Mouse (Mus musculus) neural tube, embryonic 11.5 days (tissue): ENCODE measurements around the gene Sept9. TPM values are rescaled to one million over a fixed set of nuclear protein-coding genes. Genes with fewer than 3 reads are reported as not detected.

Experiments used
- ATAC-seq: fragments of 200-750 bp; cut with Nextera tagmentation; 2 replicates; pipeline ENCODE4 v1.8.0; 2017; ENCODE audit warnings: moderate number of reproducible peaks, mild to moderate bottlenecking, moderate TSS enrichment, moderate library complexity; ENCODE audit not compliant: insufficient read depth, low FRiP score, low TSS enrichment
- DNase-seq: peaks from one replicate; pipeline ENCODE4 v3.0.0-alpha.2; 2015; ENCODE audit warnings: low spot score
- H3K27ac ChIP-seq: fragments of 300-500 bp; sonication (generic); 2 replicates; pipeline ENCODE4 v1.5.1; 2014; ENCODE audit warnings: low read depth, mild to moderate bottlenecking, low read length
- H3K27me3 ChIP-seq: fragments of 300-500 bp; sonication (generic); 2 replicates; pipeline ENCODE4 v1.6.1; 2014; ENCODE audit warnings: mild to moderate bottlenecking, low read length, mixed read lengths; ENCODE audit not compliant: control insufficient read depth, insufficient read depth
- H3K36me3 ChIP-seq: fragments of 300-500 bp; sonication (generic); 2 replicates; pipeline ENCODE4 v1.6.1; 2014; ENCODE audit warnings: mild to moderate bottlenecking, low read length, moderate library complexity, mixed read lengths; ENCODE audit not compliant: control insufficient read depth, insufficient read depth
- H3K4me1 ChIP-seq: fragments of 300-500 bp; sonication (generic); 2 replicates; pipeline ENCODE4 v1.6.1; 2014; ENCODE audit warnings: low read length, mixed read lengths; ENCODE audit not compliant: control insufficient read depth, insufficient read depth
- H3K4me2 ChIP-seq: fragments of 300-500 bp; sonication (generic); 2 replicates; pipeline ENCODE4 v1.6.1; 2014; ENCODE audit warnings: low read depth, mild to moderate bottlenecking, moderate library complexity
- H3K4me3 ChIP-seq: fragments of 300-500 bp; sonication (generic); 2 replicates; pipeline ENCODE4 v1.5.1; 2014; ENCODE audit warnings: low read depth, low read length
- H3K9ac ChIP-seq: fragments of 300-500 bp; sonication (generic); 2 replicates; pipeline ENCODE4 v1.6.1; 2014; ENCODE audit warnings: mild to moderate bottlenecking, low read length
- H3K9me3 ChIP-seq: fragments of 300-500 bp; sonication (generic); 2 replicates; pipeline ENCODE4 v1.6.1; 2016; ENCODE audit warnings: low read length; ENCODE audit not compliant: control insufficient read depth
- WGBS: fragments of 180-500 bp; shearing (Covaris S2); extraction: QIAGEN DNeasy Blood & Tissue Kit; methylation state at CpG from one replicate; pipeline ENCODE4 v1.1.7; 2014; 5-methylcytosine and 5-hydroxymethylcytosine counted together
- polyA plus RNA-seq: library from polyadenylated mRNA; unstranded; fragments of >200 nt; fragmentation: Nextera tagmentation; extraction: Ambion mirVana; gene quantifications from 2 replicates; pipeline ENCODE4 v1.2.1, GENCODE M21; 2014

Gene Sept9
- polyA plus RNA-seq, 1 experiment from 2014 or later, result 183 TPM

- ATAC-seq, result no peak
- 90% methylated on average over 3 of the region's 3 CpGs for WGBS
- H3K4me3 ChIP-seq, result no peak overlapping the region
- no peak for DNase-seq
- H3K9me3 ChIP-seq, result 0 out of 2 replicates have a peak, but pooled peaks cover 2% of the 10 kb centered on the region
- no peaks in the 10 kb centered on the region for H3K4me1 ChIP-seq
- no peak overlapping the region for H3K27ac ChIP-seq
- no peak overlapping the region for H3K4me2 ChIP-seq
- H3K36me3 ChIP-seq, result no peaks in the 10 kb centered on the region
- H3K9ac ChIP-seq, result no peak overlapping the region
- no peaks in the 10 kb centered on the region for H3K27me3 ChIP-seq
Observed at GRCm38 (mm10) chr11:117182808-117183207, 16.7 kb upstream of the Sept9 start.

DNA sequence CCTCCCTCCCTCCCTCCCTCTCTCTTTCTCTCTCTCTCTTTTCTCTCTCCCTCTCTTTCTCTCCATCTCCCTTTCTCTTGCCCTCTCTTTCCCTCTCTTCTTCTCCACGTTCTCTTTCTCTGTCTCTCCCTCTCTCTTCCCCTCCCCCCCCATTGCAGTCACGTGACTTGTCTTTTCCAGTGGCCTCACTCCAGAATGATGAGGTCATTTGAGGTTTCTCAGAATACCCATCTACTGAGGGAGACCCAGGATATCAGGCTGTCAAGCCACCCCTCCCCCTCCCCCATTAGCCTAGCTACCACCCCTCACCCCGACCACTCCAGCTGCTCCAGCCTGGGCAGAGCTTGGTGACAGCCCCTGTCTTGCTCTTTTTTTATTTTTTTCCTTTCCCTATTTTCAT is 16.2 kb upstream of the Sept9 start:
- Histone ChIP-seq H3K36me3 (no peaks in the 10 kb centered on the region), H3K4me1 (no peaks in the 10 kb centered on the region), H3K4me2 (no peak overlapping the region), H3K27me3 (no peaks in the 10 kb centered on the region), H3K9ac (no peak overlapping the region), H3K4me3 (no peak overlapping the region), H3K27ac (no peak overlapping the region), H3K9me3 (0 out of 2 replicates have a peak, but pooled peaks cover 2% of the 10 kb centered on the region)
- ATAC-seq (no peak), DNase-seq (no peak)
- WGBS, result 82% methylated on average over 2 of the region's 3 CpGs

DNA sequence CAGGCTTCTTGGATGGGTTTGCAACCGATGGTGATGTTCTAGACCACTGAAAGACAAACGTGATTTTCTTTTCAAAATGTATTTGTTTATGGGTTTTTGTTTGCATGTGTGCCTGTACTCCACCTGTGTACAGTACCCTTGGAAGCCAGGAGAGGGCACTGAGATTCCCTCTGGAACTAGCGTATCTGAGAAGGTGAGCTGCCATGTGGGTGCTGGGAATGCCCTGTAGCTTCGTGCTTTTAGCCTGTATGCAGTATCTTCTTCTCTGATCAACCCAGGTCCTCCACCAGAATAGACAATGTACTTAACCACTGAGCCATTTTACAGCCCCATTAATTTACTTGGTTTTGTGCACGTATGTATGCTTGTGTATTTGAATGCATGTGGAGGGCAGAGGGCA is 15.6 kb upstream of the Sept9 start:
- Histone ChIP-seq H3K27me3 (no peaks in the 10 kb centered on the region), H3K4me1 (no peaks in the 10 kb centered on the region), H3K4me2 (no peak overlapping the region), H3K9ac (no peak overlapping the region), H3K4me3 (no peak overlapping the region), H3K27ac (no peak overlapping the region), H3K36me3 (no peaks in the 10 kb centered on the region), H3K9me3 (0 out of 2 replicates have a peak, but pooled peaks cover 2% of the 10 kb centered on the region)
- ATAC-seq (no peak), DNase-seq (no peak)
- 82% methylated on average over 5 of the region's 5 CpGs for WGBS

DNA sequence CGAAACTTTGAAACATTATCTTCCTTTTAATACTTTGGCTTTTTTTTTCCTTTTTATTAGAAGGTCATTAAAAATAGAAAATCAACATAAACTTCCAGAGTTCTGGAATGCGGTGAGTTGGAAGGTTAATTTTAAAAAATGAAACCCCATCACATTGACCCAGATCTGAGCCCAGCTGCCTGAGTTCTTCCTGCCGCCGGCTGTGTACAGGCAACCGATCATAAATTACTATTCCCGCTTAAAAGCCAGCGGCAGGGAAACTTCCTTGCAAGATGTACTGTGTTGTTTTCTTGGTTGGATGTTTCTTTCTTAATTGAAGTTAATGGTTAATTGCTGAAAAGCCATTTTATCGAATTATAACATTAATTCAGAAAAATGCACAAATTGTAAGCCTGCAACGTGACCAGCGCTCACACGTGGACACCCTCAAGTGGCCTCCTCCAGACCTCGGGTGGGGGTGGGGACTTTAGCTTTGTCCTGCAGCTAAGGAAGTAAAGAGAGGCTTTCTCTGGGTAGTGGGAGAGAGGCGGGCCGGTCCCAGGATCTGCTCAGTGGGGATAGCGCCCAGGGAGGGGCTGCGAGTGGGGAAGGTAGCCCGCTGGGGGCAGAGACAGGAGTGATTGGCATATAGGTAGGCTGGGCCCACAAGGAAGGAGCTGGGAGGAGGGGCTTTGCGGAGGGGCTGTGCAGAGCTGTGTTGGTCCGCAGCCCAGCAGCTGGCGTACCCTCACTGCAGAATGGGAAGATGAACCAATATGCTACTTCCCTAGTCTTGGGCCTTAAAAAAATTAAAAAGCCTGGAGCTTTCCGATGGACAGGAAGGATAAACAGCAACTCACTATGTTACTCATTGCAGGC is 14.2 kb upstream of the Sept9 start:
- H3K4me1 ChIP-seq, result no peaks in the 10 kb centered on the region
- 0 out of 2 replicates have a peak, but pooled peaks cover 2% of the 10 kb centered on the region for H3K9me3 ChIP-seq
- H3K4me2 ChIP-seq, result no peak overlapping the region
- H3K27ac ChIP-seq, result 0 out of 2 replicates have a peak overlapping the region, but pooled peaks have one; percentile 36
- no peak overlapping the region for H3K4me3 ChIP-seq
- H3K36me3 ChIP-seq, result no peaks in the 10 kb centered on the region
- DNase-seq (no peak), ATAC-seq (no peak)
- 53% methylated on average over 21 of the region's 21 CpGs for whole genome bisulfite sequencing
- H3K9ac ChIP-seq, result no peak overlapping the region
- H3K27me3 ChIP-seq, result no peaks in the 10 kb centered on the region

DNA sequence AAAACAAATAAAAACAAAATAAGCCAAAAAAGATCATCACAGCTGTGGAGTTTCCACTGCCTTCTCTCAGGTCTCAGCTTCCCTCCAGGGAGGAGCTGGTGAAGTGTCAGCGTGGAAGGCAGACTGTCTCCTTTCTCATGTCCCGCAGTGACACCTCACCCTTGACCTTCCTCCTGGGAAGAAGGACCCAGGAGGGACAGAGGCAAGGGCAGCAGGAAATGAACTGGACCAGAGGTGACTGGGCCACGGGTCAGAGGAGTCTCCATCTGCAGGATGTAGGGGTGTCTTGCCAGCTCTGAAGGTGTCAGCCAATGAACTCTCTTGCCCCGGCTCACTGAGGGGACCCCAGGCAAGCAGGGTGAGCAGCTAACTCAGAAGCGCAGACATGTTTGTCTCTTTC is 7.9 kb upstream of the Sept9 start:
- no peak overlapping the region for H3K27ac ChIP-seq
- no peak overlapping the region for H3K4me3 ChIP-seq
- no peaks in the 10 kb centered on the region for H3K36me3 ChIP-seq
- no peaks in the 10 kb centered on the region for H3K4me1 ChIP-seq
- DNase-seq (no peak), ATAC-seq (no peak)
- H3K9ac ChIP-seq, result no peak overlapping the region
- WGBS, result 63% methylated on average over 5 of the region's 5 CpGs
- H3K27me3 ChIP-seq, result no peaks in the 10 kb centered on the region
- no peak overlapping the region for H3K4me2 ChIP-seq
- no peaks in the 10 kb centered on the region for H3K9me3 ChIP-seq

- whole genome bisulfite sequencing, result 79% methylated on average over 11 of the region's 11 CpGs
- no peak overlapping the region for H3K27ac ChIP-seq
Observed at GRCm38 (mm10) chr11:117194475-117194937, 5.0 kb upstream of the Sept9 start.

DNA sequence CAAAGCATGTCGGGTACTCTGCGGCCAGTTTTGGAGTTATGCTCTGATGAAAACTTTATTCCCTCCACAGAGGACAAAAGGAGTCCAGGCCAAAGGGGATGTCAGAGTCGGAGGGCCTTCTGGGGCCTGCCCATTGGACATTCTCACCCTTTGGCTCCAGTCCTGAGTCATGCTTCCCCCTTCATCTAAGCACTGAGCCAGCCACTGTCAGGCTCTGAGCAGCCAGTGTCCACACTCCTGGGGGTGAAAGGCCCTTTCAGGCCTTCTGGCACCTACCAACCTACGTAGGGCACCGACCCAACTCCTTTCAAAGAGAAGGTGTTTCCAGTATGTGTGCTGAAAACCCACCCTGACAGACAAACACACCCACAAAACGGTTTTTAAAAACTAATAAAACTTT is 3.8 kb upstream of the Sept9 start:
- Histone ChIP-seq H3K27me3 (peaks cover 22% of the 10 kb centered on the region), H3K36me3 (no peaks in the 10 kb centered on the region), H3K27ac (no peak overlapping the region), H3K9me3 (no peaks in the 10 kb centered on the region), H3K9ac (no peak overlapping the region), H3K4me1 (peaks cover 8% of the 10 kb centered on the region), H3K4me3 (no peak overlapping the region), H3K4me2 (no peak overlapping the region)
- WGBS, result 89% methylated on average over 6 of the region's 6 CpGs
- ATAC-seq, result no peak
- DNase-seq, result no peak

More at GRCm38 (mm10) chr11:117194475-117194937, 5.0 kb upstream of the Sept9 start:
- no peak overlapping the region for H3K9ac ChIP-seq
- no peak for ATAC-seq
- no peak overlapping the region for H3K4me3 ChIP-seq
- peaks cover 4% of the 10 kb centered on the region for H3K4me1 ChIP-seq
- H3K27me3 ChIP-seq, result peaks cover 11% of the 10 kb centered on the region
- H3K9me3 ChIP-seq, result no peaks in the 10 kb centered on the region
- DNase-seq, result no peak
- no peak overlapping the region for H3K4me2 ChIP-seq
- no peaks in the 10 kb centered on the region for H3K36me3 ChIP-seq

GRCm38 (mm10) chr11:117196681-117197080 is 2.8 kb upstream of the Sept9 start:
- 93% methylated on average over 7 of the region's 7 CpGs for WGBS
- Histone ChIP-seq H3K9ac (no peak overlapping the region), H3K36me3 (no peaks in the 10 kb centered on the region), H3K9me3 (no peaks in the 10 kb centered on the region), H3K27ac (no peak overlapping the region), H3K27me3 (peaks cover 28% of the 10 kb centered on the region), H3K4me2 (no peak overlapping the region), H3K4me1 (peaks cover 8% of the 10 kb centered on the region), H3K4me3 (no peak overlapping the region)
- DNase-seq, result no peak
- no peak for ATAC-seq

DNA sequence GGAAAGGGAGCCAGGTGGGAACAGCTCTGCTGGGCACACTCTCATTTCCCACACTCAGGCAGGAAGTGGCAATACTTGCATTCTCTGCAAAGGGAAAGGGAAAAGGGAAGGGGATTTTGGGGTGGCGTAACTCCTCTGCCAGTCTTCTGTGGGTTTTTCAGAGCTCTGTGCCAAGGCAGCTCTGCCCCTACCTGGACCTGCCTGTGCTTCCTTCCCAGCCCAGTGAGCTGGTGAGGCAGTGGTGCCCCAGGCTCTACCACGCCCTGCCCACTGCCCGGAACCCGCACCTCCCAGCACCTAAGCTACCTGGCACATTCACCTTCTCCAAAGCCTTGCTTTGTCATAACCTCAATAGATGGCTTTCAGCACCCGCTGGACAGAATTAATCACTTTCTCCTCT is 1.3 kb upstream of the Sept9 start:
- H3K4me3 ChIP-seq, result no peak overlapping the region
- H3K4me1 ChIP-seq, result peaks cover 8% of the 10 kb centered on the region
- H3K27ac ChIP-seq, result no peak overlapping the region
- no peaks in the 10 kb centered on the region for H3K9me3 ChIP-seq
- no peaks in the 10 kb centered on the region for H3K36me3 ChIP-seq
- 87% methylated on average over 5 of the region's 5 CpGs for WGBS
- H3K27me3 ChIP-seq, result peaks cover 28% of the 10 kb centered on the region
- no peak overlapping the region for H3K4me2 ChIP-seq
- no peak overlapping the region for H3K9ac ChIP-seq
- no peak for ATAC-seq
- DNase-seq, result no peak
